Mouse (Mus musculus) embryonic facial prominence, embryonic 11.5 days (tissue): ENCODE data around the gene Agbl4. TPM values are rescaled to one million over a fixed set of nuclear protein-coding genes. Genes with fewer than 3 reads are reported as not detected.

Source experiments
- ATAC-seq: fragments of 200-750 bp; cut with Nextera tagmentation; replicated peaks from 2 replicates; pipeline ENCODE4 v1.8.0; 2017; ENCODE audit warnings: low read depth; ENCODE audit not compliant: insufficient number of reproducible peaks, low FRiP score, low TSS enrichment
- DNase-seq: peaks from one replicate; pipeline ENCODE4 v3.0.0-alpha.2; 2015; ENCODE audit warnings: low spot score
- H3K27ac ChIP-seq: fragments of 300-500 bp; sonication (generic); replicated peaks from 2 replicates; pipeline ENCODE4 v1.5.1; 2014; ENCODE audit warnings: mild to moderate bottlenecking, low read depth, low read length, control low read depth
- H3K27me3 ChIP-seq: fragments of 300-500 bp; sonication (generic); 2 replicates; pipeline ENCODE4 v1.6.1; 2014; ENCODE audit warnings: mild to moderate bottlenecking, low read length, moderate library complexity, mixed read lengths; ENCODE audit not compliant: control insufficient read depth, insufficient read depth
- H3K36me3 ChIP-seq: fragments of 300-500 bp; sonication (generic); replicated peaks from 2 replicates; pipeline ENCODE4 v1.6.1; 2014; ENCODE audit warnings: low read depth, mild to moderate bottlenecking, low read length, moderate library complexity, mixed read lengths; ENCODE audit not compliant: control insufficient read depth, insufficient read depth
- H3K4me1 ChIP-seq: fragments of 300-500 bp; sonication (generic); 2 replicates; pipeline ENCODE4 v1.6.1; 2014; ENCODE audit warnings: low read length, mixed read lengths; ENCODE audit not compliant: control insufficient read depth, insufficient read depth
- H3K4me2 ChIP-seq: fragments of 300-500 bp; sonication (generic); 2 replicates; pipeline ENCODE4 v1.6.1; 2014; ENCODE audit warnings: low read depth, mild to moderate bottlenecking, control low read depth, low read length, moderate library complexity
- H3K4me3 ChIP-seq: fragments of 300-500 bp; sonication (generic); 2 replicates; pipeline ENCODE4 v1.5.1; 2014; ENCODE audit warnings: low read depth, low read length, control low read depth
- H3K9ac ChIP-seq: fragments of 300-500 bp; sonication (generic); replicated peaks from 2 replicates; pipeline ENCODE4 v1.6.1; 2014; ENCODE audit warnings: mild to moderate bottlenecking, control low read depth, low read length
- H3K9me3 ChIP-seq: fragments of 300-500 bp; sonication (generic); replicated peaks from 2 replicates; pipeline ENCODE4 v1.6.1; 2016; ENCODE audit warnings: mild to moderate bottlenecking, low read length, inconsistent platforms, mixed read lengths; ENCODE audit not compliant: control insufficient read depth
- WGBS: fragments of 180-500 bp; shearing (Covaris S2); extraction: QIAGEN DNeasy Blood & Tissue Kit; methylation state at CpG from one replicate; pipeline ENCODE4 v1.1.7; 2014; 5-methylcytosine and 5-hydroxymethylcytosine counted together
- polyA plus RNA-seq: library from polyadenylated mRNA; unstranded; fragments of >200 nt; fragmentation: Nextera tagmentation; extraction: Ambion mirVana; gene quantifications from 2 replicates; pipeline ENCODE4 v1.2.1, GENCODE M21; 2014

The Agbl4 gene
- polyA plus RNA-seq: 0.29 and 0.98 TPM in 2 replicates

DNA sequence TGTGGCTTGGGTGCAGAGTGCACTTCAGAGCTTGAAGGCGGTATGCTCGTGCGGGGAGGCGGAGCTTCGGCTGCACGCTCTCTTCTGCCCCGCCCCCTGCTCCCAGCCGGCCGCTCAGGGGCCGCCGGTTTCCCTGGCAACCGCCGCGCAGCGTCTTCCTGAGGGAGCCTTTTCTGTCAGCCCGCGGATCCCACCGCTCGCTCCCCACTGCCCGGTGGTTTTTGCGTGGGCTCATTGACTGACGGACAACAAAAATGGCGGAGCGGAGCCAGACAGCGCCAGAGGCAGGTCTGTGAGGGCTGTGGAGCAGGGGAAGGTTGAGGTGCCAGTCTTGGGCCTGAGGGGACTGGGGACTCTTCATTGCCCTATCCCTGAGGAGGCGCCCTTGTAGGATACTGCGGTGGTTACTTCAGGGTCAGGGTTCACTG lies at the start of gene Agbl4:
Gene Agbl4 (plus strand): TSS at position 44 of the 428 bp plus-strand sequence.
- Histone ChIP-seq H3K27ac (no peak within 1 kb of the TSS), H3K9ac (no peak within 1 kb of the TSS; the same call in 1 of the 2 replicates), H3K36me3 (no peaks in the 10 kb centered on the region), H3K27me3 (no peaks in the 10 kb centered on the region), H3K4me3 (peak within 1 kb of the TSS; percentile 32), H3K9me3 (no peaks in the 10 kb centered on the region), H3K4me1 (no peaks in the 10 kb centered on the region), H3K4me2 (peak within 1 kb of the TSS; percentile 40)
- WGBS: 0% methylated on average over 27 of the region's 27 CpGs
- DNase-seq: peak; percentile 86
- peak; percentile 97 for ATAC-seq

DNA sequence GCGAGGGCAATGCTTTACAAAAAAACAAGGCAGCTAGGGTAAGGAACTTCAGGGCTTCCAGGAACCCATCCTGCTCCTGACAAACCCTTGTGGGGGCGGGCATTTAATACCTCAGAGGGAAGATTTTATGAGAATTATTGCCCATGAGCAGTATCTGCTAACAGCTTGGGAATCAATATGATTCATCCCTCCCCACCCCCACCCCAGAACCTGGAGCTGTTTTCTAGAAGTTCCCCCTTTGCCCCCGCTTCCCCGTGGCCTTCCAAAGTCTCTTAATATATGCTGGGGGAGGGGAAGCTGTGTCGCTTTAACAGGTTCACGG lies 46.6 kb upstream of the Agbl4 start:
- ATAC-seq (no peak), DNase-seq (peak; percentile 60)
- Histone ChIP-seq H3K9me3 (no peaks in the 10 kb centered on the region), H3K4me2 (peak overlapping the region; percentile 68), H3K36me3 (no peaks in the 10 kb centered on the region), H3K4me3 (peak overlapping the region; percentile 49), H3K4me1 (no peaks in the 10 kb centered on the region), H3K27ac (0 out of 2 replicates have a peak overlapping the region, but pooled peaks have one; percentile 70), H3K27me3 (no peaks in the 10 kb centered on the region), H3K9ac (peak overlapping the region; percentile 79)
- WGBS: 5% methylated on average over 6 of the region's 6 CpGs

DNA sequence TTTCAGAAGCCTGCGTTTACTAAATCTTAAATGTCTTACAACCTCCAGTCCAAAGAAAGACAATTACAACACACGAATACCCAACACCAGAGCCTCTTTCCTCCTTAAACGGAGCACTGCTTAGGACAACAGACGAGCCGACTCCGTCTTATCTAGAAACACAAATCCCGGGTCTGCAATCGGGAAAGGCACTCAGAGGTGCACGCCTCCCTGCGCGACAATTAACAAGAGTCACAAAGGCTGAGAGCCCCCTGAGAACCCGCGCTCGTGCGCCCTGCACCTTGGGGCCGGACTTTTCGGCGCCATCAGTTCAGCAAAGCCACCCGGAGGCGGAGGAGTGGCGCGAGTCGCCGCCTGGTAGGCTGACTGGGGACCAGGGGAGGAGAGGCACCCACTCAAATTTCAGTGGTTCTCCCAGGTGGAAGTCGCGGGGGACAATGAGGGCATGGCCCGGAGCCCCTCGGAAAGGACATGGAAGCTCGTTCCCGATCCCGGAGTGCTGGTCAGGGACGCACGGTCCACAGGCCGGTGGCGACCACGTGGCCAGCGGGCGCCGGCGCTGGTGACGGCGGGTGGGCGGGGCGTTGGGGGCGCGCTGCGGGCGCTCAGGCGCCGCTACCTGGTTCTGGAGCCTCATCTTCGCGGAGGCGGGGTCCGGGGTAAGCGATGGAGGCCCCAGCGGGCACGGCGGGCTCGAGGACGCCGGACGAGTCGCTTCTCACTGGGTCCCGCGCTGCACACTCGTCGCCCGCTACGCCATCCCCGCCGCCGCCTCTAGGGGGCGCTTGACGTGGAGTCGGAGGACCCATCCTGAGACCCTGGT lies 46.1 kb upstream of the Agbl4 start, which contains the start of gene Elavl4:
Gene Elavl4 (minus strand): TSS at position 732 of the 823 bp plus-strand sequence.
- H3K4me2 ChIP-seq: peak within 1 kb of the TSS; percentile 68
- no peaks in the 10 kb centered on the region for H3K27me3 ChIP-seq
- H3K36me3 ChIP-seq: no peaks in the 10 kb centered on the region
- peak within 1 kb of the TSS; percentile 70 for H3K27ac ChIP-seq
- peak within 1 kb of the TSS; percentile 79 for H3K9ac ChIP-seq
- ATAC-seq: peak; percentile 96
- no peaks in the 10 kb centered on the region for H3K4me1 ChIP-seq
- H3K9me3 ChIP-seq: no peaks in the 10 kb centered on the region
- peak; percentile 88 for DNase-seq
- peak within 1 kb of the TSS; percentile 49 for H3K4me3 ChIP-seq
- under 1% methylated on average over 75 of the region's 75 CpGs for WGBS

DNA sequence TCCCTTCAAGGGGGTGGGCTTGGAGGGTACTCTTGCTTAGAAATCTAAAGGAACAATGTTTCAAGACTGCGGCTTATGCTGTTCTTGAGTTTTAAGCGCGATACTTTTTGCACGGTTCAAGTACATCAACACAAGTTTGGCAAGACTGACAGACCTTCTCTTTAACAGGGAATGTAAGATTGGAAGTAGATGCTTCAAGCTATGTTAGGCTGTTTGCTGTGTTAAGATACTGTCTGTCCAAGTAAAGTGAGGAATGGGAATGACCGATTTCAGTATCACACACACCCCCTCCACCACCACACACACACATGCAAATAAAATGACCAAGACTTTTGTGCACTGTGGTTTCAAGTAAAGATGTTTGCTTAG lies 45.5 kb upstream of the Agbl4 start:
- Histone ChIP-seq H3K4me1 (no peaks in the 10 kb centered on the region), H3K4me3 (peak overlapping the region; percentile 49), H3K36me3 (no peaks in the 10 kb centered on the region), H3K9me3 (no peaks in the 10 kb centered on the region), H3K27me3 (no peaks in the 10 kb centered on the region), H3K9ac (peak overlapping the region; percentile 79), H3K4me2 (peak overlapping the region; percentile 68), H3K27ac (peak overlapping the region; percentile 70; the same call in 1 of the 2 replicates)
- no peak for DNase-seq
- peak; percentile 71 for ATAC-seq
- WGBS: 11% methylated on average over 5 of the region's 5 CpGs

DNA sequence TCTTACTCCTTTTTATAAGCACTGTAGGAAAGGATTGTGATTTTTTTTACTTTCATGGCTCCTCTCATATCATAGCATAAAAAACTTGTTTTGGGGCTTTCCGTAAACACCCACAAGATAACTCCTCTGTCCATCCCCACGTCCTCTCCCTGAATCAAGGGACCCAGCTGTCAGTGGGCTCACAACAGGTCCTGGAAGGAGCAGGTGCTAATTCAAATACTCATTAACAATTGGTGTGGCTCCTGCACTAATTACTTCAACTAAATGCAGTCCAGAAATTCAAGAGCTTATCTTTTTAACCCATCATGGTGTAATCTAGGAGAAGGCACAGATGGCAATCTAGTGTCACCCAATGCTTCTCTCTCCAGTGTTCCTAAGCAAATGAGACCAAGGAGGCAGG lies 36.9 kb upstream of the Agbl4 start:
- Histone ChIP-seq H3K4me2 (no peak overlapping the region), H3K4me1 (no peaks in the 10 kb centered on the region), H3K4me3 (no peak overlapping the region), H3K27ac (no peak overlapping the region), H3K27me3 (no peaks in the 10 kb centered on the region), H3K9ac (no peak overlapping the region), H3K9me3 (no peaks in the 10 kb centered on the region), H3K36me3 (no peaks in the 10 kb centered on the region)
- WGBS: 65% methylated on average over 2 of the region's 2 CpGs
- no peak for DNase-seq
- ATAC-seq: no peak

DNA sequence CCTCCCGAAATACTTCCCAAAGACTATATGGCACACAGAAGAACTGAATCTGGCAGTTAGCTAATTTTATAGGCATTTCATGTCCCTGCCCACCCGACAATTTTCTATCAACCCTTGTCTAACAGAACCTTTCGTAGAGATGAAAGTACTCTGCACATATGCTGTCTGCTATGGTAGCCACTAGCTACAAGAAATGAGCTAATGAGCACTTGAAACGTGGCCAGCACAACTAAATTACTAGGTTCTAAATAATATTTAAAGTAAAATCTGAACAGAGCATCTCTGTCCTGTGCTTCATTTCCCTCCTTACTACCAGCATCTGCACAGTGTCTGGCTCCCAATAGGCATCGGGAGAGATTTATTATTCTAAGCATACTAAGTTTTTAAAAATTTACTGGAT lies 1.2 kb upstream of the Agbl4 start:
- Histone ChIP-seq H3K4me1 (no peaks in the 10 kb centered on the region), H3K36me3 (no peaks in the 10 kb centered on the region), H3K27me3 (no peaks in the 10 kb centered on the region), H3K9ac (no peak overlapping the region), H3K4me3 (no peak overlapping the region), H3K9me3 (no peaks in the 10 kb centered on the region), H3K4me2 (no peak overlapping the region), H3K27ac (no peak overlapping the region)
- 77% methylated on average over 5 of the region's 5 CpGs for WGBS
- no peak for ATAC-seq
- DNase-seq: no peak

DNA sequence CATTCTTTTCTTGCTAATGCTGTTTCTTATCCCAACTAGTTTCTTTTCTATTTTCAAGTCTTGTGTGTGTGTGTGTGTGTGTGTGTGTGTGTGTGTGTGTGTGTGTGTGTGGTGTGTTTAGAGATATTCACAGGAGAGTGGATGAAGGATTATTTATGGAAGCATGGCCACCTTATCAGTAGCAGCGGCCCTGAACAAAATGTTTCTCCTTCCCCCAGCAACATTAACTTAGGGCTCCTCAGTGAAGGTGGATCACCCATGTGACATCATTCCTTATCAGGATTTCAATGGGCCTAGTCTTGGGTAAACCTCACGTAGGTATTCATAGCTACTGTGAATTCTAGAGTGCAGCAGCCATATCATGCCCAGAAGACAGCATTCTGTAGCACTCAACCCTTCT lies 22.8 kb downstream of the Agbl4 start:
- no peaks in the 10 kb centered on the region for H3K9me3 ChIP-seq
- 83% methylated on average over 2 of the region's 2 CpGs for WGBS

DNA sequence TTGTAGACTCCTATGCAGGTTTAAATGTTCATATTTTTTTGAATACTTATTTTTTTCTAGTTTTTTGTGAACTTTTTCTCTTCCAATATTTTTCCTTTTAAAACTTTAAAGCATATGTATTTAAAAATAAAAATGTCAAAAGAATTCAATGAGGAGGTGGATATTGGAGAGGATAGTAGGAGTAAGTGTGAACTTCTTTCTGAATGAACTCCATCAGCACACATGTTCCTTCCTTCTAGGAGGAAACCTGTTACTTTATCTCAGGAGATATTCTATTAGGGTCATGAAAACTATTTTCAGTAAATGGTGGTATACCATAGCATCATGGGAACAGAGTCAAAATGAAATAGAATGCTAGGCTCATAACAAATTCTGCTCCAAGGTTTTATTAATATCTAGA lies 30.2 kb downstream of the Agbl4 start:
- DNase-seq: no peak
- no peaks in the 10 kb centered on the region for H3K27me3 ChIP-seq
- H3K4me1 ChIP-seq: no peaks in the 10 kb centered on the region
- no peaks in the 10 kb centered on the region for H3K9me3 ChIP-seq
- no peak overlapping the region for H3K9ac ChIP-seq
- no peak overlapping the region for H3K4me3 ChIP-seq
- H3K36me3 ChIP-seq: no peaks in the 10 kb centered on the region
- H3K4me2 ChIP-seq: no peak overlapping the region
- no peak overlapping the region for H3K27ac ChIP-seq
- ATAC-seq: no peak

More for the DNA sequence above, 22.8 kb downstream of the Agbl4 start:
- no peak overlapping the region for H3K4me3 ChIP-seq
- H3K4me2 ChIP-seq: no peak overlapping the region
- no peaks in the 10 kb centered on the region for H3K27me3 ChIP-seq
- H3K4me1 ChIP-seq: no peaks in the 10 kb centered on the region
- no peak for DNase-seq
- no peak overlapping the region for H3K9ac ChIP-seq
- ATAC-seq: no peak
- no peaks in the 10 kb centered on the region for H3K36me3 ChIP-seq
- H3K27ac ChIP-seq: no peak overlapping the region
